Mouse (Mus musculus) spleen, adult 2 months (tissue): ENCODE results near the gene Stt3a.

ENCODE experiments used
- CTCF ChIP-seq: fragments of 200-500 bp; IDR thresholded peaks from 2 replicates; pipeline ENCODE4 v1.5.1; 2011; ENCODE audit warnings: mild to moderate bottlenecking, inconsistent platforms; ENCODE audit not compliant: insufficient read depth, insufficient read length, insufficient replicate concordance; ENCODE audit errors: extremely low read depth
- POLR2A ChIP-seq: fragments of 200-500 bp; IDR thresholded peaks from 2 replicates; pipeline ENCODE4 v1.6.1; 2011; ENCODE audit warnings: low read depth, low read length, inconsistent platforms

GRCm38 (mm10) chr9:36692920-36693319, 74.6 kb downstream of the Stt3a start, which contains the start of gene Acrv1:
- TF ChIP-seq CTCF (no peak), POLR2A (no peak)
